Mouse (Mus musculus) cerebellum, postnatal 36 days (tissue): ENCODE measurements at regions not wholly inside any gene's neighbourhood (a gene's known extent, or its start where the extent isn't known, plus 50 kb on each side); places are given as distances from the start of the nearest gene placed in this dataset.

ENCODE experiments used
- DNase-seq, 2 experiments: peaks; one replicate each; pipeline ENCODE4 v3.0.0; 2021 to 2022; ENCODE audit warnings: mixed read lengths in 2 of 2

DNA sequence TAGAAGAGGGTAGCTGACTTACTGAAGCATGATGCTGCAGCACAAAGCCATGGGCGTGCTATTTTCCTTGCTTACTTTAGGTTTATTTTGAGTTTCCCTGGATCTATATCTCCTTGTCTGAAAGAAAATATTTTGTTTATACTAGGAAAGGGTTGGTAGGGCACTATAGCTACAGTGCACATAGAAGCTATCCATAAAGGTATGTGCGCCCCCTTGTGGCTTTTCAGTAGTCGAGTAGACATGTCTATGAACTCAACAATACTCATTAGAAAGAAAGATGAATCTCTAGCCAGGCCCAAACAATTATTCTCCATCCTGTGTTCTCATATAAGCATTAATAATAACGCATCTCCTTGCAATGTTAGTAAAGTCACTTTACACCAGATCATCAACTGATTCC is 114.3 kb downstream of the Rab38 start:
- peak; percentile 21 to 34 for DNase-seq

DNA sequence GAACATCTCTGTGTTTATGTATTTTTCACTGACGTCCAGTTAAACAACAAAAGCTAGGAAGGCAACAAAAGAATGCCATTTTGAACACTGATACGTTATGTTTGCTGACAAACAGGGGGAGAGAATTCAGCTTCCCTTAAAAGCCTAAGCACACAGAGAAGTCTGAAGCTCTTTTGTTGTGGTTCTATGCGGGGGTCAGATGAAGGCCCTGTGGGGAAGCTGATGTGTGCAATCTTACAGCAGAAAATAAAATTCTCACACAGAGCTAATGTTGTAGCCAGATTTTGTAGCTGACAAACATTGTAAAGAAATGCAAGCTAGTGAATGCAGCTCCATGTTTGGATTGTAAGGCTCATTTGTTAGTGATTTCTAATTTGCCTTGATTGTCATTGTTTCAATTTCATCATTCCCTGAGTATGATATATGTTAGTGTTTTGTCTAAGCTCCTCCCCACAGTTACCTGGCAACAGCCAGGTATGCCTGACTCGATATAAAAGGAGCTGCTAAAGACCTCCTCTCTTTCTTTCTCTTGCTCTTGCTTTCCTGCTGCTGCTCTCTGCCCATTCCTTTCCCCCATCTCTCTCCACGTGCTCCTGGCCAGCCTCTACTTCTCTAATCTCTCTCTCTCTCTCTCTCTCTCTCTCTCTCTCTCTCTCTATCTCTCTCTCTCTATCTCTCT is 115.0 kb downstream of the Rab38 start:
- no peak for DNase-seq

DNA sequence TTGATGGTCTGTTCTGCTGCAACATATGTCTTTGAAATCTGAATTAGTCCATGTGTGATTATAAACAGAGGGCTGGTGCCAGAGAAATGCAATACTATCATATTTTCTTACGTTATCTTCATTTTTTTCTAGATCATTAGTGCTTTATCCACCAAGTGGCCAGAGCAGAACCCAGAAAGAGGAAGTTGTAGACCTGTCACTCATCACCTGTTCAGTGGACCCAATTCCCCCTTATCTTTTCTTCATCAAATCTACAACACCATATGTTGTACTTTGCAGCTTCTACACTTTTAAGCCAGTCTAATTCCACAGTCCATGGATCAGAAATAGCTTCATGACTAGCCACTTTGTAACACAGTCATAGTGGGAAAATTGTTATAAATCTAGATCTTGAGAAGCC is 145.0 kb downstream of the Rab38 start:
- DNase-seq, result no peak

DNA sequence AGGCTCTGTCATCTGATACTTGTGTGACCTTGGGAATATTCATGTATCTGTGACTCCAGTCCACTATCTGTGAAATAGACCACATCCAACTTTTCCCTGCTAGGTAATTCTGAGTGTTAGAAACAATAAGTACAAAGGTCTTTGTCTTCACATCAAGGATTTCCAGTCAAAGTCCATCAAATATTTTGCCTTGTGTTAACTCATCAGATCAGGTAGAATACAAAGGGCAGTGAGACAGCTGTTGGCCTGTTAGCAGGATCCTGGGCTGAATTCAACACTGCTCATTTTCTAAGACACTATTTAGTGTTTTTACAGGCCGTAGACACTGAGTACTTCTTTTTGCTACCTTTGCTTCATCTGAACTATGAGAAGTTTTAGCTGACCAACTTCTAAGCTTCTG is 170.7 kb downstream of the Rab38 start:
- no peak for DNase-seq
